Mouse (Mus musculus) heart, adult 8-10 months (tissue): ENCODE data around the gene Ambra1. TPM values are rescaled to one million over a fixed set of nuclear protein-coding genes. Genes with fewer than 3 reads are reported as not detected.
A peak's percentile ranks its signal among the peaks of the same experiment; 100 is the strongest.

Experiments used
- DNase-seq: peaks from one replicate; pipeline ENCODE4 v3.0.0; 2022; ENCODE audit warnings: low spot score
- total RNA-seq, 4 experiments: library from RNA; stranded (reverse); gene quantifications; 2 replicates each; pipeline ENCODE4 v1.2.4; 2022

The Ambra1 gene
- total RNA-seq, 4 experiments from 2014 or later, result 16.2 to 18.1 (median 16.6) TPM

DNA sequence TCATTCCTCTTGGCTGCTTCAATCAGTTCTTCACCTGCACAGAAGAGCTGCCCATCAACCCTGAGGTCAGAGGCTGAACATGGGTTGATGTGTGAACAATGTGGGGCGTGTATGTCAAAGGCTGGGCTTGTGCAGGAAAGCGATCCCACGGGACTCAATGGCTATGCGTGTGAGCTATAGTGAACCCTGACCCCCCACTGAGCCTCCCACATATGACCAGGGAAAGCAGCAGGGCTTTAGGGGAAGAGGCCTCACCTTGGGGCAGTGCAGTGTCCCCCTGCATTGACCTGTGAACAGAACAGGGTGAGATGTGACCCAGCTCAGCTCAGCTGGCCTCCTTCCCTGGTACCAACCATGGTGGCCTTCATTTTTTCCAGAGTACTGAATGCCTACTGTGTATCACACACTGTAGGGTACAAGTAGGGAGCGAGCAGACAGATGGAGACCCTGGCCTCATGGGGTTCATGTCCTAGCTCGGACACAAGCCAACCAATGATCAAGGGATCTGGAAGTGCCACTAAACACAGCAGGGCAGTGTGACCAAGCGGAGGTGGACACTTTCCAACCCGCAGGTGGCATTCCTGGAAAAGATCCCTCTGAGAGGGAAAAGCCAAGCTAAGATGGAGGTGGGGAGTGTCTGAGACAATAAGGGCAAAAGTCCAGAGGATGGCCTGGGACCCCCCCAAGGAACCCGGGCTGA, 205.0 kb downstream of the Ambra1 start:
- DNase-seq, result no peak

DNA sequence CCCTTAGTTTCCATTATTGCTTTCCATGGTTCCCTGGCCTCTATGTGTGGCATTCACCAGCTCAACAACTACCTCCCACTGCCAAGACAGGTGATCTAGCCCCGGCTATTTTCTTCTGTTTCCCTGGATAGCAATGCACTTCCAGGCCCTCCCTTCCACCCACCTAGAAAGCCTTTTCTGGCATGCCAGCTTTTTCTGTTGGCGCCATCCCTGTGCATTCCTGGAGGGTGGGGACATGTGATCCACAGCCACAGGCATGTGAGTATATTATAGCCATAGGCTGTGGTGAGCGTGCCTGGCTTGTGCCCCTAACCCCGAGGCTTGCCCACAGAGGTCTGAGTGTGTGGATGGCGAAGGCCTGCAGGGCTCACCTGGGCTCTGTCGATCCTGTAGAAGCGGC, 206.2 kb downstream of the Ambra1 start:
- DNase-seq, result no peak

DNA sequence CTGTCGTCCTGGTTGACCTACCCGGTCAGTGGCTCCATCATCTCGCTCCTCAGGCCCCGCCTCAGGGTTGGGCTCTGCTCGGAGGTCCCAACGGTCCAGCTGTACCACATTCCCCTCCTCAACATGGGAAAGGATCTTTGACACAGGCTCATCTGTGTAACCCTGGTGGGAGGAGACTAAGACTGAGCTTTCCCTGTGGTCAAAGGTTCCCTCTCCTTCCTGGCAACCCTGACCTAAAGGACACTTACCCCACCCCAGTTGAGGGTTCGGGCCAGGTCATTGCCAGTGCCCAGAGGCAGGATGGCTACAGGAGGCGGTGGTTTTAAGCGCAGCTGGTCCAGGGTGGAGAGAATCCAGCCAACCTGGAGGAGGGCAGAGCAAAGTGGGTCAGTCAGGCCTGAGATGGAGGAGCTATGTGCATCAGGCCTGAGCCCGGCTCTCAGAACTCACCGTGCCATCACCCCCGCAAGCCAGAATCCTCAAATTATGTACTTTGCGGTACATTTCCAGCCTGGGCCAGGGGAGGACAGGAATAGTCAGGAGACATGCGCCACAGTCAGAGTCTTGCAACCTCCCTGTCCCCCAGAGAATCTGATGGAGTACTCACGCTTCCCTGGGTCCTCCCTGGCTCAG, 209.5 kb downstream of the Ambra1 start:
- DNase-seq, result no peak

DNA sequence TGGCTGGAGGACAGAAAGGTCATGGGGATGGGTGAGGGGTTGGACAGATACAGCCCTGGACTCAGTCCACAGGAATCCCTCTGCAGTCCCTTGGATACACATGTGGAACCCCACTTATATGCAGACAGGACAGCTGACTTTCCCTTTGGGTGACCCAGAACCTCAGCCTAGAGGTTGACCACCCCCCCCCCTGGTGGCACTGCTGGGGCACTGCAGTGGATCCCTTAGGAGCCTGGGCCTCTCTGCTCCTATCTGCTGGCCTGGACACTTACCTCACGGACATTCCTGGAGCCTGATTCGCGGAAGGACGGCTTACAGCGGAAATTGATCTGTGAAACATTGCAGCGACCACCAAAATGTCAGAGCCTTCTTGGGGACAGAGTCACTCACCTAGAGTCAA, 212.4 kb downstream of the Ambra1 start:
- no peak for DNase-seq

DNA sequence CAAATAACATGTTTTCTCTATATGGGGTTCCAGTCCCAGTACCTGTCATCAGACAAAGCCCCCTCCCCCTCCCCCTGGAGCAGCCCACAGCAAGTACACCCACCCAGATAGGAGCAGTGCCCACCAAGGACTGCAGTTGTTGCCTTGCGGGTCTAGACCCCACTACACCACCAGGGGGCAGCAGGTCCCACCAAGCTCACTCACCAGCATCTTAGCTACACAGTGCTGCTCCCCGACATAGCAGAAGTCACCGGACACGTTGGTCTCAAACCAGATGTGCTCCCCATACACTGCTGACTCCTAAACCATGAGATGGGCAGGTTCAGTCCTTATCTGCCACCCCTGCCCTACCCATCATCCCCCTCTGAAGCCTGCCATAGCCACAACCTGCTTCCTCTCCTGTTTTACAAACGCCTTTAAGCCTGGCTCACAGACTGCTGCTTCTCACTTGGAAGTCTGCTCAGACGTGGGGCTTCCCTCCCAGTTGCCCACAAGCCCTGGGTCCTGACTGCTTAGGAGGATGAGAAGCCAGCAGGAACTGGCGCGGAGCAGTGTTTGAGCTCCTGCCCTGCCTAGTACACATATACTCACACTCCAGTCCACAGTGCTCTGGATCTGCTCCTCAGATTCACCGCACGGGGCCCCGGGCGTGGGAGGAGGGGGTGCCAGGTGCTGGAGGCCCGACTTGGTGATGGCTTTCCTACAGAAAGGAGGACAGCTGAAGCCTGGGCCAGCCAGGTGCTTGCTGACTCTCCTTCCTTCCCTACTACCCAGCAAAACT, 214.4 kb downstream of the Ambra1 start:
- DNase-seq, result peak; percentile 69

DNA sequence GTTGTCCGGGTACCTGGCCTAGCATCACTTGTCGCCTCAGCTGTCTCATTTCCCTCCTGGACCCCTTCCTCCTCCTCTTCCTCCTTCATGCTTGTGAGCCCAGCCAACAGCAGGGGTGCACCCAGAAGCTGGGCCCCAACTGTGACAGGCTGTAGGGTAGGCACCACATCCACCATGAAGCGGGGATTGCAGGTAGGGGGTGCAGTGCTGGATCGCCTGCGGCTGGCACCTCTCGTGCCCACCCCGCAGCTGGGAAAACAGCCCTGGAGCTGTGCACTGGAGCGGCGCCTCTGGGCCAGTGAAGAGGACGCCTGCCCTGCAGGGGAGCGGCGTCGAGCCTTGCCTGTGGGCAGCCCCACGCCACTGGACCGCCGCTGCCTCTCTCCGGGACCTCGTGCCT, 215.5 kb downstream of the Ambra1 start, which contains the start of gene Gm9821:
Gene Gm9821 (plus strand): TSS at position 221 of the 400 bp plus-strand sequence.
- no peak for DNase-seq

DNA sequence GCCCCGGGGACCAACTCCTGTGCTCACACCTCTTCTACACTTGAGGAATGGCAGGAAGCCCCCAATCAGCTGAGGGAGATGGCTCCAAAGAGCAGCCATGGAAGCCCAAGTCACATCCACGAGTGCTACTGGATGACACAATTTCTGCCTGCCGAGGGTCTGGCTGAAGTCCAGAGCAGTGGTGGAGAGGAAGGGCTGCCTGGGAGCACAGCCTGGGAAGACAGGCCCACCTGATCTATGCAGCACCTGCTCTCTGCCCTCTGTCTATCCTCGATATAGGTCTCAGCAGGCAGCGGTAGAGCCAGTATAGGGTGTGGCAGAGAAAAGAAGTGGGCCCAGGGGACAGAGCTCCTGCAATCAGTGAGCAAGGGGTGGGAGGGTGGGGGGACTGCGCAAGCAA, 216.9 kb downstream of the Ambra1 start:
- DNase-seq, result no peak

DNA sequence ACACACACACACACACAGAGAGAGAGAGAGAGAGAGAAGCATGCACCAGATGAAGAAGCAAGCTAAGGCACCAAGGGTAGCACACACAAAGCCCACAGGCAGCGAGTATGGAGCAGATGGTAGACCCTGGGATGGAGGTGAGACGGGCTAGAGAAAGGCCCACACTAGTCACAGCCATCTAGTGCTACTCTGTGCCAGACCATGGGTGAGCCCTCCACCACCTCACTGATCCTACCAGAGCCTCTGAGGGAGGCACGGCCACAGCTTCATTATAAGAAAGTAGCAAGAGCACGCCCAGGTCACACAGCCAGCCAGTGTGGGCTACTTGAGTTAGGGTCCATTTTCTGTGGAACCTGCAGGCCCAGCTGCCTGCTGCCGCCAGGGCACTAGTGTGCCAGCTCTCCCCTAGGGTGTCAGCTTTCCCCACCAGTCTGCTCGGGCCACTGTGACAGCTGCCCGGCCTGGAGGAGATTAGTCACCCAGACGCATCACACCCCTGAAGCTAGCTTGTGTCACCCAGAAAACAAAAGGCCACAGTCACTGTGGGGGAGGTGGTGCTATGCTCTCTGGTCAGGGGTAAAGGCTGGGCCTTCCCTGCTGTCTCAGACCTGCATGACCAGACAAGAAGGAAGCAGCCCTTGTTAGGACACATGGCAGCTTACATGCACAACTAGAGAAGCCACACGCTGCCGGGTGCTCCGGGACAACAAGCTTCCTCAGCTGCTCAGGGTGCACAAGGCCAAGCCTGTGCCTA, 217.6 kb downstream of the Ambra1 start:
- no peak for DNase-seq

DNA sequence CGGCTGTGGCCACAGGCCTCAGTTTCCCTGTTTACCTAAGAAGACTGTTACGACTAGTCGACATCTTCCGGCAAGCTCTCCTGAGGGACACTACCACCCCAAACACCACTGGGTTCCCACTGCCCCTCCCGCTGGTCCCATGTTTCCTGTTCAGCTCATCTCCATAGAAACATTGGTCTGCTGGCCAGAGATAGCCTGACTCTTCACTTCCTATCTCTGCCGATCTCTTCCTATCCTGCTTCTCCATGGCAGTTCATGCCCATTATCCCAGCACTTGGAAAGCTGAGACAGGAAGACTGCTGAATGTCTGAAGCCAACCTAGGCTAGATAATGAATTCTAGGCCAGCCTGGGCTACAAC, 218.2 kb downstream of the Ambra1 start:
- DNase-seq, result no peak

DNA sequence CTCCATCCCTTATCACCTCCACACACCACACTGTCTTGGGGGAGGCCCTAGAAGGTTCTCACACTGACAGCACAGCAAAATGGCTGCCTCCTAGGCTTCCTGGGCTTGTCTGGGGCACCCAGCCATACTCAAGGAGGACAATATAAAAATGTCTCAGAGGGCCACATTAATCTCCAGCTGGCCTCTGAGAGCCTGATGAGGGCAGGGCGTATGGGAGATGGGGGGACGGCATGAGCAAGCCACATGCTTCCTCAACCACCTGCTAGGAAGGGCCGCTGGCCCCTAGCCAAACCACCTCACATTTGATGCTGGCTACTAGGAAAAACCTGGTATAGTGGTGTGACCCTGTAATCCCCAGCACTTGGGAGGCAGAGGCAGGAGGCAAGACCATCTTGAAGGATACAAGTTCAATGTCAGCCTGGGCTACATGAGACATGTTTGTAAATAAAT, 218.9 kb downstream of the Ambra1 start:
- DNase-seq, result no peak

DNA sequence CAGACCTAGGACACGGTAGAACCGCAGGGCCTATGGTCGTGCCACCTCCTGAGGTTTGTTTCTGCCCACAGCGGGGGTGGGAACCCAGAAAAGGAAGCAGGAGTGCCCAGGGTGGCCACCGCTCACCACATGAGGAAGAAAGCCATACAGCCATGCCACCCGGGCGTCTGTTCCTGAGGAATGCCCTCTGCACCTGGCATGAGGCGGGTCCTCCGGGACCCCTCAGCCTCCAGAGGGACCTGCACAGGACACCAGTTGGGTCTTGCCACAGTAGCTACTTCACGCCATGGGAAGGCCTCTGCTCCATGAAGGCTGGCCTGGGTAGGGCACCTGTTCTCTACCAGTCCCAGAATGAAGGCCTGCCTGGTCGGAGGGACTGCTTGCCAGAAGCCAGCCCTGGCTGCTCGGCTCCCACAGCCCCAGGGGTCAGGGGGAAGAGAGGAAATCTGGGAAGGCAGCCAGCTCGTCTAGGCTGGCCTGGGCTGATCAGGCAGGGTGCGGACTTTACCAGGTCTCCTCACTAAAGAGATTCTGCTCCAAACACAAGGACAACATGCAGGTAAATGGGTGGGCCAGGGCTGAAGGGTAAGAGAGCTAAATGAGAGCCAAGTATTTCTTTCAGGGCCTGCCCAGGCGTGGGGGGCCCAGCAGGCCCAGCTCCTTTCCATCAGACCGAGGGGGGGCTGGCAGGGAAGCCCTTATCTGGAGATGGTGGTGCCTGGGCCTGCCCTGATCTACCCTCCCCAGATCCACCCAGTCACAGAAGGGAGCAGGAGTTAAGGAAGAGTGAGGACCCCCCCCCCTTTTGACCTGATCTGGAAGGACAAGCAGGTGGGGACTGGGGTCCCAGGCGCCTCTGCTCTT, 219.7 kb downstream of the Ambra1 start:
- no peak for DNase-seq

DNA sequence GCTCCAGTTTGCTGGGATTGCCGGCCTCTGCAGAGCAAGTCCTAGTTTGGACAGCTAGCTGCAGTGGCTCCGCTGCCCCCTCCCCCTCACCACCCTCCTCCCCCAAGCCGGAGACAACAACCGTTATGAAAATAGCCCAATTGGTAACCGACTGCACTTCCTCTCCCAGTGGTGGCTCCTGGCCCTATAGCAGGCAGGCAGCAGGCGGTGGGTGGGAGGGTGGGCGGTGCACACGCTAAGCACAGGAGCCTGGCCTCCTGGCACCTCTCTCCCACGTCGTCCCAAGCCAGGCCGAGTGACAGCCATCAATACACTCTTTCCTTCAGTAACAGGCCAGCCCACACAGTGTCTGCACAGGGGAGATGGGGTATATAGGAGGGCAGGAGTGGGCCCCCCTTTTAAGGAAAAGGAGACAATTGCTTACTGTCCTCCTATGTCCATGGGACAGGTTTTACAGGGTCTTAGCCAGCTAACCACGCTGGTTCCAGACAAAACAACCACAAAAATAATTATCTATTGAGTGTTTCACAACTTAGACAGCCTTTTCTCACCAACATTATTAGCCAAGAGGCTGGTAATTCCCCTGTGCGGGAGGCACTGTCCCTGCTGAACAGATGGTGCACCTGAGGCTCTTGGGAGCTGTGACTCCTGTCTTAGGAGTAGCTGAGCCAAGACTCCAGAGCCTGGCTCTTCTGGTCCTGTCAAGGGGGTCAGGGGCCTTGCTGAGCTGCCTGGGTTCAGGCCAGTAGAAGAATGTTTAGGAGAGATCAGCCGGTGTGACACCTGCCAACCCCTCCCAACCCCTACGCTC, 220.5 kb downstream of the Ambra1 start:
- DNase-seq, result peak; percentile 39

DNA sequence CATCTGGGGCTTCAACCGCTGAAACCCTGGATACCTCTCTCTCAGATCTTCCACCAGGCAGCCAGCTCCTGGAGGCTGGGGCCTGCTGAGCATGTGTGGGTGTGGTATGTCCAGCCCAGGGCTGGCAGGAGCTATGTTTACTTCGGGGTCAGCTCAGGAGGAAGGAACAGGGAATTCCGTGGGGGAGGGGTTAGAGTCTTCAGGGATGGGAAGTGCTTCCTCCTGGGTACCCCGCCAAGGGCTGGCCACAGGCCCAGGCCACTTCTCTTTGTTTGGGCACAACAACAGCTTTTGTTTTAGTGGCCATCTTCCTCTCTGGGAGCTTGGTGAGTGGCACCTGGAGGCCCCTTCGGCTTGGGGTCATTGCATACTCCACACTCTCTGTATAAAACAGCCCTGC, 223.9 kb downstream of the Ambra1 start:
- DNase-seq, result peak; percentile 86

DNA sequence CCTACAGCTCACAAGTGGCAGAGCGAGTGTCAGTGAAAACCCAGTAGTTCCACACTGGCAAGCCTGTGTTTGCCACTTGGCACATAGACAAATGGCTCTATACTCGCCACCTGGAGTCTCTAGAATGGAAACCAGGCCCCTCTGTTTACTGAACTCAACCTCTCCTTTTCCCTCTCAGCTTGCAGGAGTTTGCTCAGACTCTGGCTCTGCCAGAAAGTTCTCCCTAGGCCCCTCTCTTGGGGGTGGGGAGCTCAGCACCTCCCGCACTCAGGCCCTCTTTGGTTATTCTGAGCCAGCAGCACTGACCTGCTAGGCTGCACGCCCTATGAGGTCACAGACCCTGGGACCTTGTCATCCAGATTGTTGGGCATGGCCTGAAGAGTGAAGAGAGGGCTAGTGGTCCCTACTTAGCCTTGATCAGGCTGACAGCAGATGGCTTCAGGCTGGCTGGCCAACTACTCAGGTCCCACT, 225.2 kb downstream of the Ambra1 start:
- DNase-seq, result no peak

DNA sequence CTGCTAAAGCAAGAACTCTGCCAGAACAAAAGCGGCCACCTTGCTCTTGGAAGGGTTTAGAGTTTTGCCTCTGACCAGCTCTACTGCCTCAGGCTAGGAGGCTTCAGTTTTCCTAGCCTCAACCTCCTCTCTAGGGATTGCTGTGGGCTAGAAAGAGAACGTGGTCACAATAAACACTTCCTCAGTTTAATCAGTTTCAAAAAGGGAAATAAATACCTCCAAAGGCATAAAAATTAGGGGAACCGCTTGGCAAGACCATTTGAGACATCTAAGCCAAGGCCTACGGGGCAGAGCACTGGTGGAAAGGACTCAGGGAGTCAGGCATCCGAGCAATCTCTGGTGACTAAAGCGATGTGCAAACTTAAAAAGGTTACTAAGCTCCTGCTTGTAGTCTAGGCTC, 225.9 kb downstream of the Ambra1 start:
- no peak for DNase-seq

DNA sequence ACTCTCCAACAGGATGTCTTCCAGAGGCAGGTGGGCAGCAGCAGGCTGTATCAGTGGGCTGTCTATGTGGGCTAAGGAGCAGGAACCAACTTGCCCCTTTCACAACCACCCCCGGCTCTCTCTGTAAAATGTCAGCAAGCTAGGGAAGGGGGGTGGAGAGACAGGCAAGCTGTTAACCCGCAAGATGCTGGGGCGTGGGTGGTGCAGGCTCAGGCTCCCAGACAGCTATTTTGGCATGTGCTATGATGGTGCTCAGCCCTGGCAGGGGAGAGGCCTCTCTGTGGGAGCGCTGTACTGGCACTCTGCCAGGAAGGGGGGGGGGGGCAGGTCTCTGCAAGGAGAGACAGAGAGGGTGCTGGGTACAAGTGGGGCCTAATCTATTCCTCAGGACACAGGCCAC, 227.2 kb downstream of the Ambra1 start:
- DNase-seq, result no peak

DNA sequence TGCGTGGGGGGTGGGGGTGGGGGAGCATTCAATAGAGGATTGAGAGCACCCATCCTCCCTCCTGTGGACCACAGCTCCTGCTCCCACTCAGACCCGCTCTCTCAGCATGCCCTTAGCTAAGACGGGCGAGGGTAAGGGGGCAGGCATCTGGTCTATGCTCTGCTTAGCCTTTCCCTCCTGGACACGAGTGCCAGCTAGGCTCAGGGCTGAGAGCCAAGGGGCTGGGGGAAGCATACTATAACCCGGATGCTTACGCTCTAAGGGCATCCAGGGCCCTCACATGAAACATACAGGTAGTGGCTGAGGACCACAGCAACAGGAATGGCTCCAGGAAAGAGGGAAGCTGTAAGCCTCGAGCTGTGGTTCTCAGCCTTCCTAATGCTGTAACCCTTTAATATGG, 228.1 kb downstream of the Ambra1 start:
- DNase-seq, result no peak

DNA sequence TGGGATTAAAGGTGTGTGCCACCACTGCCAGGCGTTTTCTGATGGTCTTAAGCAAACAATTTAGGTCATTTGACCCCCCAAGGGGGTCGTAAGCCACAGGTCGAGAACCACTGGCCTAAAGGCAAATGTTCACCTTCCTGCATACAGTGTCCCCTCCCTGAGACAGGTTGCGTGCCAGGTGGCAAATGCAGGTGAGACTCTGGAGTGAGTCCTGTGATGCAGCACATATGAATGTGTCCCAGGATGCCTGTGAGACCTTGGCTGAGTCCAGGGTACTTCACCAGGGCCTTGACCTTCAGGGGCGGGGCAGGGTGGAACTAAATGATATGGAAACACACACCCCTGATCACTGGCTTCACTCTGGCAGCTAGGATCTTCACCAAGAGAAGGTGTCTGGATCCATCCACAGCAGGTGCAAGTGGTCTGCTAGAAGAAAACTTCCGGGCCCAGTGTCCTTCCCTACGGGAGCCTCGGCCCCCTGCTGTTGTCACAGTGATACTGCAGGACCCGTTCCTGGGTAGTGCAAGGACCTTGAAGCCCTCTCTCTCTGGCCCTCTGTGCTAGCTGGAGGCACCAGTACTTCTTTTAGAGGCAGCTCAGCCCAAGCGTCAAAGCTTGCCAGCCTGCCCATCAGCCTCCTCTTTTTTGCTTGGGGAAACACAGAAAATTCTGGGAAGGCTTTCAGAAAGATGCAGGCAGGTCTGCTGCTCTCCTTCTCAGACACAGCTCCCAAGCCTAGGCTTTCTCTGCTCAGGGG, 228.9 kb downstream of the Ambra1 start:
- DNase-seq, result no peak
